Mouse (Mus musculus): ENCODE measurements around the gene Otop1.

GRCm38 (mm10) chr5:38350351-38350929, 74.7 kb downstream of the Otop1 start:
- TF ChIP-seq GATA1 (IDR thresholded peaks at IDR 0.05; ENCODE audit: borderline replicate concordance, low read length): no peak
- no peak for TF ChIP-seq FLI1 (IDR thresholded peaks at IDR 0.05; ENCODE audit: low read length)
